Mouse (Mus musculus) kidney, adult 2 months (tissue): ENCODE measurements at regions not wholly inside any gene's neighbourhood (a gene's known extent, or its start where the extent isn't known, plus 50 kb on each side); places are given as distances from the start of the nearest gene placed in this dataset.

Experiments
- CTCF ChIP-seq: fragments of 200-500 bp; conservative IDR thresholded peaks from 2 replicates; pipeline ENCODE4 v1.5.1; 2011; ENCODE audit warnings: low read depth, mild to moderate bottlenecking, control low read depth, low read length, moderate library complexity, mixed read lengths; ENCODE audit not compliant: insufficient read depth, insufficient read length
- POLR2A ChIP-seq: fragments of 200-500 bp; IDR thresholded peaks from one replicate; pipeline ENCODE4 v1.6.1; 2011; ENCODE audit warnings: low read depth, low read length, control low read depth

- TF ChIP-seq CTCF (no peak), POLR2A (no peak)
Observed at GRCm38 (mm10) chr12:25245661-25246060, 148.7 kb upstream of the Id2 start.
